Mouse (Mus musculus) left cerebral cortex, postnatal 25 days (tissue): ENCODE results near the gene Cdkl4. TPM values are rescaled to one million over a fixed set of nuclear protein-coding genes. Genes with fewer than 3 reads are reported as not detected.
"Not testable (repeated sequence)": the region's sequence is repeated elsewhere in the genome, so short reads cannot be mapped to it uniquely, and the experiment has no call there.

Experiments
- DNase-seq, 2 experiments: peaks; one replicate each; pipeline ENCODE4 v3.0.0; 2022; ENCODE audit warnings: low spot score in 2 of 2, mixed read lengths in 1 of 2
- intact Hi-C: fragments of 180-260 bp; cut with DNase I; formaldehyde crosslinking; loops from one replicate; pipeline ENCODE4 v1.15.1; 2025
- total RNA-seq, 2 experiments: library from RNA; stranded (reverse); gene quantifications; 2 replicates each; pipeline ENCODE4 v1.2.3; 2021

Cdkl4 gene
- total RNA-seq: 10 to 100 TPM; 18.2 to 23.0 TPM

DNA sequence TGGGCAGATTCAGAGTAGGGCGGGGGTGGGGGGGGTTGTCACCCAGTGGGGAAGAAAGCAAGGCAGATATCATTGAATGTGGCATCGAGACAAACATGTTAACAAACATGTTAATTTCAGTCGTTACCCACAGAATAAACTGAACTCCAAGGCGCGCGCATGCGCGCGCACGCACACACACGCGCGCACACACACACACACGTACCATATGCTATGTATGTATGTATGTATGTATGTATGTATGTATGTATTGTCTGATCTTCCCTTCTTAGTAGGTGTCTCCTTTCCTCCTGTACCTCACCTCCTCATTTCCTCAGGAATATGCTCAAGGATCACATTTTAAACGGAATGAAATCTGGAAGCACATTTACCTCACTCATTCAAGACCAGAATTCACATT is at the start of gene Cdkl4:
Gene Cdkl4 (minus strand): TSS at position 175 of the 400 bp plus-strand sequence.
- intact Hi-C loops: no loop called here

DNA sequence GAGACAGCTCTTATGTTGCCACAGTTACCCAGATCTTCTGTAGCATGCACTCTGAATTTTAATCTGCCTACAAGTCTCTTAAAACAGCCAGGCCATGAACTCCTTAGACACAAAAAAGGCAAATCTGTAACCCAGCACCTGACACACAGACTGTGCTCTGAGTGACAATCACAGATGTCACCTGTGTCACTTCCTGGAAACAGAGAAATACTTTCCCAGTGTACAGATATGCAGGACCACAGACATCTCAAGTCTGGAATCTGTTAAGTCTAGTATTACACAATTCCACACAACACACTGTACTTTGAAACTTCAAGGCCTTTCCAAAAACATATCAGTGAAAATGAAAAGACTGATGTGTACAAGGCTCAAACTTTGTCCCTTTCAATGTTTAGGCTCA is 47.4 kb upstream of the Cdkl4 start:
- intact Hi-C loops: loop anchor here (5.0 to 10.0 kb wide), 3 partner anchors 190 to 357 kb away; no protein-coding TSS in a partner anchor
- no peak for DNase-seq

More for the DNA sequence above, at the start of gene Cdkl4:
- DNase-seq: no peak

DNA sequence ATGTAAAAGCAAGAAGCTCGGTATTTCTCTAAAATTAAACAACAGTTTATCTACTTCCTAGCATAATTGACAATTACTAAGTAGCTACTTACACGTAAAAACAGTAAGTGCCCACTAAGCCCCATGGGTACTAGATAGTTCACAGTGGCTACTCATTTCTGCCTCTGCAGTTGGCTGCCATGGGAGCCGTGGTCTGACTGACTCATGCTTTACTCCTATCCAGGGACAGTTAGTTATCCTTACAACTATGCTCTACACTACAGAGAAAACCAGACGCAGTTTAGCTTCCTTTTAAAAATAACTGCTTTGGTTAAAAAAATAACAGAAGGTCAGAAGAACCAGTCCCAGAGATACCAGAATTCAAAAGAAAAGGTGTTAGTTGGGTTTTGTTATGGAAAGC is 44.1 kb upstream of the Cdkl4 start:
- intact Hi-C loops: loop anchor here (5.0 to 10.0 kb wide), 3 partner anchors 193 to 361 kb away; no protein-coding TSS in a partner anchor
- no peak for DNase-seq

DNA sequence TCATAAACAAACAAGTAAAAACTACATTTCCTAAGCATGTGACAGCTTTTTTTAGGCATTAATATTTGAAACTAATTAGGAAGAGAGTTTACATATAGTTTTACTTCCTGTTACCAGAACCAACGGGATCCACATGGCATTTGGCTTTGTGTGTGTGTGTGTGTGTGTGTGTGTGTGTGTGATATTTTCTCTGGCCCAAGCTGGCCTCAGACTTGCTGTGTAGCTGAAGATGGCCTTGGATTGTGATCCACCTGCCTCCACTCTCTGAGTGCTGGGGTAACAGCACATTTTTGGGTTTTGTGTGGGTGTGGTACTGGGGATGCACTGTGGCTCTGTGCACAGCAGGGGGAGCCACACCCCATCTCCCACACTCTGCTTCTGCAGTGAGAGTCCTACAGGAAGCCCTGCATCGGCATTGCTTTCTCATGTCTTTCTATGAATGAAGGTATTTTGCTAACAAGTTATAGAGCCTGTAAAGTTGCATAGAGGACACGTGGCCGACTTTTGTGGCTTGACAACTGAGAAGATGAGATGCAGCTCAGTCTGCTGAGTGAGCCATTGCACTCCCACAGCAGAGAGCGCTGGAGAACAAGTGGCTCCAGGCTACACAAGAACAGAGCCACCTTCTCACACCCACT is 43.3 kb upstream of the Cdkl4 start:
- intact Hi-C loops: loop anchor here (5.0 to 10.0 kb wide), 3 partner anchors 194 to 361 kb away; no protein-coding TSS in a partner anchor
- DNase-seq: peak; percentile 78 to 88

DNA sequence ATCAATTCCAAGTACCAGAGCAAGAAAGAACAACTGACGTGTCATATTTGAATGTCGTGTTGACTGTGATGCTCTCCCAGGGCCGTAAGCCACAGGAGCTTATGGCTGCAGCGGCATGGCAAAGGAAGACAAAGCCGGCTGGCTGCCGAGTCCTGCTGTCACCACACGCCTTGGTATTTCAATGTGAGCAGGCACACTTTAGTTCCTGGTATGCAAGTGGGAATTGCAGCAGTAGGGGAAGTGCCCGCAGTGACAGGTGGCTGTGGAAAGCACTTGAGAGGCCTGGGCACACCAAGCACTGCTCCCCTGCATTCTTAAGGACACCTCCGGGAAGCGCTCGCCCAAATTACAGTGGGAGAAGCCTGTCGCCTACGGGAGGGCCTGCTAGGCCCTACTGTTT is 41.9 kb upstream of the Cdkl4 start:
- intact Hi-C loops: loop anchor here (5.0 kb wide), 1 partner anchor 108 kb away; the partner anchor contains the start of gene Map4k3
- DNase-seq: peak in 1 of 2 experiments; percentile 27

DNA sequence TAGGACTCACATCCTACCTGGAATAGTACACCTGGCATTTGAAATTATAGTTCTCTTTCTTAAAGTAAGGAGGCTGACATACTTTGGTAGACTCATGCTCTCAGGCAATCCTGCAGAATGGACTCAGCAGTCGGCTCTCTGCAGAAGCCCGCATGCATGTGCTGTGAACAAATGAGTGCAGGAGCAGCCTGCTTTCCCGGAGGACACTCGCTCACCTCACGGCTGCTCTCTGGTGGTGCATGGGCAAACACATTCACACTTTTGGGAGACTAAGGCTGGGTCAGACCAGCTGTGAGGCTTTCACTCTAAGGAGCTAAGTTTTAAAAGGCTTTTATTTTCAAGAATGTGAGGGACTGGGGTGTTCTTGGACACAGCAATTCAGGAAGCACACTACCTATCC is 41.3 kb upstream of the Cdkl4 start:
- intact Hi-C loops: loop anchor here (5.0 kb wide), 1 partner anchor 108 kb away; the partner anchor contains the start of gene Map4k3
- no peak for DNase-seq

DNA sequence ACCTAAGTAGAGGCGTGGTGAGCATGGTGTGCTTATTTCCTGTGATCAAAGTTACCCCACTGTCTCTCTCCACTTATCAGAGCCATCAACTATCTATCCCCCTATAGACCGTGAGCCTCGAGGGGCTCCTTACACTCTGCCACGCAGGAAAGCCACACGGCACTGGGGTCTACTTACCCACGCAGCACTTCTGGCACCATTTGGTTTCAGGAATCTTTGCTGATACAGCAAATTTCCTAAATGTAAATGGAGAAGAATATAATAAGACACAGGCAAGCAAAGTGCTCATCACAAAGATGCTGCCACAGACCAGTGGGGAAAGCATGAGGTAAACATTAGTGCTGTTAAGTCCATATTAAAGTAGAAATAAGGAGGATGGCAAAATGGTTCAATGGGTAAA is 26.2 kb upstream of the Cdkl4 start:
- no peak for DNase-seq
- intact Hi-C loops: loop anchor here (10.0 kb wide), 1 partner anchor 411 kb away; no protein-coding TSS in a partner anchor

DNA sequence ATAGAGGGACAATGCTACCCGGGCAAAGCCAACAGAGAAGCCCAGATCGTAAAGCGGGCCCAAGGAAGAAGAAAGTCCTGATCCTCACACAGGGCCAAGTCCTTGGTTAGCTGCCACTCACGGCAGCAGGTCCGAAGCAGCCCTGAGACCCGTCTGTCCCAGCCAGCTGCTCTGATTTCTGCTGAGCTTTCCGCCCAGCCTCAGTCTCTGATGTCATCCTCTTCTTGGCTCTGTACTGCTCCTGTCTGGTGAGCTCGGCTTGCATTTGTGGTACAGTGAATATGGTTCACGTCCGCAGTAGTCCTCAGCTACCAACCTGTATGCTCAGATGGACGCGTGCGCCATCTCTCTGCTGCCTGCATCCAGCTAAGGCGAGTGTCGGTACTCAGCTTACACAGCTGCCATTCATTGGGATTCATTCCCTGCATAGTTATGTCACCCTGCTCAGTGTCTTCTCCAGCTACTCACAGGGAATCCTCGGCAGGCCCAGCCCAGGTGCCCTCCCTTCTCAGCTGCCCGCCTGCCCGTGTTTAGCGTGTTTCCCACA is 25.5 kb upstream of the Cdkl4 start:
- no peak for DNase-seq
- intact Hi-C loops: loop anchor here (10.0 kb wide), 1 partner anchor 412 kb away; no protein-coding TSS in a partner anchor

DNA sequence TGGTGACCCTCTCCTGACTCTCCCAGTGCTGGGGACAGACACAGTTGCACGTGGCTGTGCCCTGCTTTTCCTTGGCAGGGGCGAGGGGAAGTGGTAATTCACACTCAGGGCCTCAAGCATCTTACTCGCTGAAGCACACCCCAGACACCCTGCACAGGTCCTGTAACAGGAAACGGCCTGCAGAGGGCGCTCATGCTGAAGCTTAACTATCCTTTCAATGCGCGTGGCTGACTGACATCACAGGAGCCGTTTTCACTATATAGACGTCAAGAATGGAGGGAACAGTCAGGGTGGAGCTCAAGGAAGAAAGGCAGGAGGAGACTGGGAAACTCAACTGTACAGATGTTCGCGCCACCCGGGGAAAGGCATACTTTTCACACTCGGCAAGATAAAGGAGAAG is 23.8 kb upstream of the Cdkl4 start:
- peak; percentile 49 to 66 for DNase-seq
- intact Hi-C loops: loop anchor here (10.0 kb wide), 1 partner anchor 413 kb away; no protein-coding TSS in a partner anchor

DNA sequence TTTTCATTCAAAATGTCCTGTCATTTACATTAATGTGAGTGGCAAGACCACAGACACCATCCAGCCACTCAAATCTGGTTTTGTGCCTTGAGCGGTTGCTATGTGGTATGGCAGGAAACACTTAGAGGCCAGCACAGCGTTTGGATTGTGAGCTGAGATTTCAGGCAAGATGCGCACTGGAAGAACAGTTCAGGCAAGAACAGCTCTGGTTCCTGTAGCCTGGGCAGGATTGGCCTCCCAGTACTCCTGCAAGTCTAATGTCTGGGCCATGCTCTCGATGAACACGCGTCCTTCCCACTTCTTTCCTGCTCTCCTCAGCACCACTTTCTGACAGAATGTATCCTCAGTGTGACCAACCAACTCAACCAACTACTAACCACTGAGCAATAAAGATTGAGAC is 5.4 kb upstream of the Cdkl4 start:
- intact Hi-C loops: no loop called here
- DNase-seq: no peak

DNA sequence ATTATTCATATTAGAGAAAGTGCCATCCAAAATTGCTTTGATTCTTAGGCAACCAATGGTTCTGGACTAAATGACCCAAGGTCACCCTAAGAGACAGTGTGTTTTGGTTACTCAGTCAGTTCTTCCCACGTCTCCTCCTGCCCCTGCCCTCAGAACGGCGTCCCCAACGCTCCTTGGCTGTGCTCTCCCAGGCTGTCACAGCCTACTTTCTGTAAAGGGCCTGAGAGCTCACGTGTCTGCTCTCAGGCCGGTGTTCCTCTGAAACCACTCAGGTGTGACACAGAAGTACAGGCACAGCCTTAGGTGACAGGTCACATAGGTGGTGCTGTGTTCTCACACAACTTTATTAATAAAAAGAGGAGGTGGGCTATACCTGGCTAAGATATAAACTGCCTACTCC is 2.3 kb upstream of the Cdkl4 start:
- DNase-seq: no peak
- intact Hi-C loops: no loop called here

DNA sequence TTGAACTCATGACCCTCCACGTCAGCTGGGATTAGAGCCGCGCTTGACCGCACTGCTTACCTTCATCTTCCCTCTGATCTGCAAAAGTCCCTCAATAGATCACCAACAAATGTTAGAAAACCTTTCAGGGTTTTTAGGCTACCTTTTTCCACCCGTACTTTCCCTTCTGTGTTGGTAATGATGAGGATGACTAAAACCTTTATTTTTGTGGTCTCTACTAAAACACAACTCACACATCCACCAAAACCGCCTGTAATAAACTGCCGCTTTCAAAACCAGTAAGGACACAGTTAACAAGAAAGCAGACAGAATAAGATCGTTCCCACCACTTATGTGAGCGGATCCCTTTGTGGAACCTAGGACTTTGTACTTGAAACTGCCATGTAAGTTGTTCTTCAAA is 1.5 kb upstream of the Cdkl4 start:
- no peak for DNase-seq
- intact Hi-C loops: no loop called here

DNA sequence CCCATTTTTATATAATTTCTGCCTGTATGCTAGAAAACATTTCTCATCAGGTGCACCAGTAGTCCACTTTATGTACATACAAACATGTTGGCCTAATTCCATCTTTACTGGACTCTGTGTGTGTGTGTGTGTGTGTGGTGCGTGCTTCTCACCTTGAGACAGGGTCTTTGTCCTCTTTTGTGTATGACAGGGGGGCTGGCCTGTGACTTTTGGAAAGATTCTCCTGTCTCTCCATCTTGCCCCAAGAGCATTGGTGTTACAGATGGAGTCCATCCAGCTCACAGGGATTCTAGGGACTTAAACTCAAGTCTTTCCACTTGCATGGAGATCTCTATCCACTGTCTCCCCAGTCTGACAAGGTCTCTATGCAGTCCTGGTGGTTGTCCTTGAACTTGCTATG is 428 bp upstream of the Cdkl4 start:
- intact Hi-C loops: no loop called here
- no peak for DNase-seq

DNA sequence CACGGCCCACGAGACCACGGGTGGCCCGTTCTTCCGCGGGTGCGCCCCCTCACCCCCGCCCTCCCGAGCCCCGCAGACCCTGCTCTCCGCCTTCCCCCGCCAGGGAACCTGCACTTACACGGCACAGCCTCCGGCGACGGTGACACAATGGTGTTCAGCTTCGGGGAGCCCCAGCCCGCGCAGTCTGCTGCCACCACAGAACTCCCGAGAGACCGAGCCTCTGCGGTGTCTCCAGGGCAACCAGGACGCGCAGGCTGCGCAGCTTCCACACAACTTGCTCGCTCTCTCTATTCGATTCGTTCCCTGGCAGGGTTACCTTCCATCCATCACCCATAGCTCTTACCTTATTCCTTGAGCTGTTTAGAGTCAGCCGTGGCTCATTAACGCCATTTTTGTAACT is 399 bp downstream of the Cdkl4 start:
- DNase-seq: peak; percentile 78 to 84
- intact Hi-C loops: no loop called here

DNA sequence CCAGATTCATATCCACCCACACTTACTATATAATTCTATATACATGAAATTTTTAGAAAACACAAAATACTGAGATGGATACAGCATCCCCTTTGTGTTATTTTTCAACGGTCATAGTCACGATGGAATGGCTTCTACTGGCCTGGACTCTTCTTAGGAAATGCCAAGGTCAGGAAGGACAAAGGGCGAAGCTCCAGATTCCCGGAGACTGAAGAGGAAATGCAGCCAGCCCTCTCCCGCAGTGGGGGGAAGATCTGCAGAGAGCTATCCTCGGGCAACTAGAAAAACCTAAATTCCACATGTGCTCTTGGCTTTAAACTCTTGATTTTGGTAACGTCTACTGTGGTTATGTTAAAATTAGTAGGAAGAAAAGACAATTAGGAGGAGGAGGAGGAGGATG is 2.6 kb downstream of the Cdkl4 start:
- DNase-seq: no peak
- intact Hi-C loops: no loop called here

DNA sequence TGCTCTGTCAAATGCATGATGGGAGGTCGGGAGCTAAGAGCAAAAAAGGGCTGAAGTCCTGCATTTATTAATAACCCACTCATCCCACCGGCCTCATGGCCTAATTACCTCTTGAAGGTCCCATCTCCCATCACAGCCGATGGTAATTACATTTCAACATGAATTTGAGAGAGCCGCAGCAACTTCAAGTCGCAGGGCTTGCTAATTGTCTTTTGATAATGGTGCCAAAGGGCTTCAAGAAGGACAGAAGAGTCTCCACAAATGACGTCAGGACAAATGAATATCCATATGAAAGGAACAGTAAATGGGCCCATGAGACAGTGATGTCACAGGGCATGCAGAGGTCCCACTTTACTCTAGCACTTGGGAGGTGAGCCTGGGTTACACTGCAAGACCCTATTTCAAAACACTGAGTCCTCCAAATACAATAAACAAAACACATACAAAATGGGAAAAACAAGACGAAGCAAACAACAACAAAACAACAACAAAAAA is 3.1 kb downstream of the Cdkl4 start:
- DNase-seq: no peak
- intact Hi-C loops: no loop called here

DNA sequence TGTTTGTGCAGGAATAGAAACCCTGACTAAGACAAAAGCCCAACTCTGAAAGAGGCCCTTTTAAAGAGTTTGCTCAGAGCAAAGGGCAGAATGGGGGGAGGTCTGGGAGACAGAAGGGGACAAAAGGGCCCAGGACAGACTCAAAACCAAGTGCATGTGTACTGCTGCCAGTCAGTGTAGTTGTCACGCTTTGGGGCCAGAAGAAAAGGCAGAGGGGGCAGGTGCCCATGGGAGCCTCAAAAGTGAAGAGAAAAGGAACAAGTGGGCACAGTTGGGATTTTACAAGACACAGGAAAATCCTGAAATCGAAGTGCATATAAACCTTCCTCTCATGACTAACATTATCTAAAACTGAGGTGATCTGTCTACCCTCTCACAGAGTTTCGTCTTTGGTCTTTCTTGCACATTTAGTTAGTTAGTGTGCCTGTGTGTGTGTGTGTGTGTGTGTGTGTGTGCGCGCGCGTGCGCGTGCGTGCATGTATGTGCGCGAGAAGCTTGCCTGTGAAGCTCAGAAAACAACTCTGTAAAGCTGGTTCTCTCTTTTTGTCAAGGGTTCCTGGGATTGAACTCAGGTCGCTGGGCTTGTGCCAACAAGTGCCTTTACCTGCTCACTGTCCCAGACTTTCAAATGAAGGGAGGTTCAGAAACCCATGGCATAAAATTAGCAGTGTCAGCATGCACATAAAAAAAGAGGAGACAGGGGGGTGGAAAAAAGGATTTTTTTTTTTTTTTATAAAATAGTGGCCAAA is 5.3 kb downstream of the Cdkl4 start:
- intact Hi-C loops: no loop called here
- no peak for DNase-seq

DNA sequence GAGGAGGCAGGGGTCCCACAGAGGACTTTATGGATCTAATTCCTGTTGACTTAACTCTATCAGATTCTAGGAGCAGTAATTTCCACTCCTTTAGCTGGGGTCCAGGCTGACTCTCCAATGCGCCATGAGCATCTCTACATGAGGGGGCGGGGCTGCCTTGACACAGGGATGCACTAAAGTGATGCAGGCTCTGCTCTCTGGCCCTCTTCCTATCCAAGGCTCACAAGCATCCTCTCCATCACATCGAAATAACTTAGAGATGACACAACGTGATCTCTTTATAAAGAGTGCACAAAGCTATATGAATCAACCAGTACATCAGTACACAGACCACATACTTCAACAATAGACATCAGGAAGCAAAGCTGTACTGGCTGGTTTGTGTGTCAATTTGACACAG is 6.2 kb downstream of the Cdkl4 start:
- intact Hi-C loops: no loop called here
- DNase-seq: no peak

DNA sequence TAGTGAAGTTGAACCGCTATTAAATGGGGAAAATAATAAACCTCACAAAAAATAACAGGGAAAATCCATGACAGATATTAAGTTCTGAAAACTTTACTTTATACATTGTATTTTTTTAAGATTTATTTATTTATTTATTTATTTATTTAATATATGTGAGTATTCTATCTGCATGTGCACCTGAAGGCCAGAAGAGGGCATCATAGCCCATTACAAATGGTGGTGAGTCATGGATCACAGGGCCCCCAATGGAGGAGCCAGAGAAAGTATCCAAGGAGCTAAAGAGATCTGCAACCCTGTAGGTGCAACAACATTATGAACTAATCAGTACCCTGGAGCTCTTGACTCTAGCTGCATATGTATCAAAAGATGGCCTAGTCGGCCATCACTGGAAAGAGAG is 7.9 kb downstream of the Cdkl4 start:
- intact Hi-C loops, DNase-seq: not testable (repeated sequence)

DNA sequence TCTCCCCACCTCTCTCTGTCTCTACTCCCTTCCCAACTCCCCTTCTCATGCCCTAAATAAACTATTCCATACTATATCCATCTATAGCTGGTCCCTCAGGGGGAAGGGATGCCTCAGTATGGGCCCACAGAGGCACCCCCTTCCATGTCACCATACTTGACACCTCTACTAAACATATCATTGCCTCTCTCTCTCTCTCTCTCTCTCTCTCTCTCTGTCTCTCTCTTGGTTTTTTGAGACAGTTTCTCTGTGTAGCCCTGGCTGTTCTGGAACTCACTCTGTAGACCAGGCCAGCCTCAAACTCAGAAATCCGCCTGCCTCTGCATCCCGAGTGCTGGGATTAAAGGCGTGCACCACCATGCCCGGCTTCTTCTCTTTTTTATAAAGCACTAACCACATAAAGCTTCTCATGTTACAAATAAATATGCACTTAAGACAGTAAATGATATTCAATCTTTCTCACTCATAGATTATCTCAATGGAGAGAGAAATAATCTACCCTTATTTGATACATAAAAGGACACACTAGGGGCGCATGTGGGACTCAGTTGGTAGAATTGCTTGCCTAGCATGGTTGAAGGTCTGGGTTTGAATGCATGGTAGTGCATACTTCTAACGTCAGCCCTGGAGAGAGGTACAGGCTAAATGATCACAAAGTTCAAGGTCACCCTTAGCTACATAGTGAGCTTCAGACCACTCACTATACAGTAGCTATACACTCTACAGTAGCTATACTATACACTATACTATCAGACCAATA is 8.6 kb downstream of the Cdkl4 start:
- no peak for DNase-seq
- intact Hi-C loops: no loop called here
